Mouse (Mus musculus) ES-E14 (cell line): ENCODE measurements around the gene Clpb. TPM values are rescaled to one million over a fixed set of nuclear protein-coding genes. Genes with fewer than 3 reads are reported as not detected.

Experiments used
- DNase-seq: peaks from one replicate; pipeline ENCODE4 v3.0.0-alpha.2; 2013; ENCODE audit warnings: low read depth, low spot score
- H3K27ac ChIP-seq: 2 replicates; pipeline ENCODE4 v1.5.1; 2012; ENCODE audit warnings: low read depth, mild to moderate bottlenecking, low read length, moderate library complexity, mixed read lengths; ENCODE audit not compliant: poor library complexity, insufficient read depth, severe bottlenecking
- H3K36me3 ChIP-seq: 2 replicates; pipeline ENCODE4 v1.6.1; 2012; ENCODE audit warnings: mild to moderate bottlenecking, low read length, moderate library complexity, mixed read lengths; ENCODE audit not compliant: control insufficient read depth, poor library complexity, insufficient read depth, severe bottlenecking
- H3K4me1 ChIP-seq, 2 experiments: fragments of 150-350 bp in 1 of 2; sonication (generic) in 1 of 2; 2 replicates each; pipeline ENCODE4 v1.6.1; 2012; ENCODE audit warnings: low read length in 2 of 2, mild to moderate bottlenecking in 1 of 2, mixed read lengths in 1 of 2; ENCODE audit not compliant: control insufficient read depth in 2 of 2, insufficient read depth in 2 of 2, poor library complexity in 1 of 2
- H3K4me3 ChIP-seq, 2 experiments: fragments of 150-350 bp in 1 of 2; sonication (generic) in 1 of 2; 2 replicates each; pipeline ENCODE4 v1.5.1; 2012; ENCODE audit warnings: low read length in 2 of 2, low read depth in 1 of 2, mild to moderate bottlenecking in 1 of 2, mixed read lengths in 1 of 2; ENCODE audit not compliant: insufficient read depth in 1 of 2, poor library complexity in 1 of 2, severe bottlenecking in 1 of 2
- H3K9ac ChIP-seq: 2 replicates; pipeline ENCODE4 v1.6.1; 2012; ENCODE audit warnings: low read depth, mild to moderate bottlenecking, low read length, mixed read lengths; ENCODE audit not compliant: poor library complexity, insufficient read depth, severe bottlenecking
- H3K9me3 ChIP-seq: fragments of 150-350 bp; sonication (generic); 2 replicates; pipeline ENCODE4 v1.6.1; 2012; ENCODE audit warnings: low read depth, mild to moderate bottlenecking, low read length; ENCODE audit not compliant: control insufficient read depth, insufficient read depth
- CHD2 ChIP-seq: IDR thresholded peaks from 2 replicates; pipeline ENCODE4 v1.6.1; 2014; ENCODE audit warnings: mild to moderate bottlenecking, low read depth, low read length, inconsistent platforms
- HCFC1 ChIP-seq: IDR thresholded peaks from 2 replicates; pipeline ENCODE4 v1.6.1; 2012; ENCODE audit warnings: low read length, inconsistent platforms, borderline replicate concordance; ENCODE audit not compliant: insufficient read depth
- MAFK ChIP-seq: IDR thresholded peaks from 2 replicates; pipeline ENCODE4 v1.6.1; 2014; ENCODE audit warnings: mild to moderate bottlenecking, low read depth, low read length, inconsistent platforms; ENCODE audit not compliant: insufficient read depth
- ZC3H11A ChIP-seq: IDR thresholded peaks from 2 replicates; pipeline ENCODE4 v1.6.1; 2012; ENCODE audit warnings: low read depth, mild to moderate bottlenecking, inconsistent platforms, low read length, borderline replicate concordance
- ZNF384 ChIP-seq: IDR thresholded peaks from 2 replicates; pipeline ENCODE4 v1.6.1; 2012; ENCODE audit warnings: low read depth, low read length, inconsistent platforms
- in situ Hi-C, 2 experiments: fragments of 600-800 bp; cut with MboI; formaldehyde crosslinking; loops; one replicate each; pipeline ENCODE4 v1.15.1; 2025; ENCODE audit warnings: low sequenced_read_pairs in 2 of 2, inconsistent platforms in 1 of 2; ENCODE audit not compliant: unreplicated experiment in 2 of 2
- total RNA-seq: library from RNA; depleted of rRNA; stranded (reverse); fragments of 300-350 nt; gene quantifications from 2 replicates; pipeline ENCODE4 v1.2.3, GENCODE M21; 2012

The Clpb gene
- total RNA-seq, 1 experiment = 197 TPM

GRCm38 (mm10) chr7:101676033-101676761, 12.8 kb downstream of the Clpb start:
- no peak overlapping the region for H3K9ac ChIP-seq
- TF ChIP-seq HCFC1 = no peak
- TF ChIP-seq ZC3H11A = no peak
- TF ChIP-seq ZNF384 = no peak
- no peak for TF ChIP-seq MAFK
- TF ChIP-seq CHD2 = no peak
- H3K4me3 ChIP-seq = no peak overlapping the region
- in situ Hi-C loops = loop anchor here in 1 of 2 experiments (10.0 kb wide), 1 partner anchor 139 kb away; the partner anchor contains the start of gene Phox2a
- peaks cover 4% of the 10 kb centered on the region; the same call in 1 of the 2 replicates for H3K36me3 ChIP-seq
- H3K9me3 ChIP-seq = no peaks in the 10 kb centered on the region
- 0 out of 2 replicates have a peak overlapping the region, but pooled peaks have one; percentile 18 for H3K27ac ChIP-seq
- DNase-seq = no peak
- H3K4me1 ChIP-seq = peaks cover 3 to 18% of the 10 kb centered on the region in 2 experiments

GRCm38 (mm10) chr7:101676762-101677308, 13.4 kb downstream of the Clpb start:
- no peaks in the 10 kb centered on the region for H3K9me3 ChIP-seq
- H3K4me3 ChIP-seq = no peak overlapping the region
- DNase-seq = no peak
- H3K36me3 ChIP-seq = peaks cover 4% of the 10 kb centered on the region; the same call in 1 of the 2 replicates
- H3K4me1 ChIP-seq = peaks cover 3 to 23% of the 10 kb centered on the region in 2 experiments
- in situ Hi-C loops = loop anchor here in 1 of 2 experiments (10.0 kb wide), 1 partner anchor 138 kb away; the partner anchor contains the start of gene Phox2a
- H3K27ac ChIP-seq = peak overlapping the region; percentile 18; the same call in 1 of the 2 replicates
- H3K9ac ChIP-seq = no peak overlapping the region
- TF ChIP-seq MAFK (no peak), ZC3H11A (no peak), ZNF384 (no peak), CHD2 (no peak), HCFC1 (no peak)

- Histone ChIP-seq H3K4me1 (peaks cover 9 to 33% of the 10 kb centered on the region in 2 experiments), H3K9me3 (no peaks in the 10 kb centered on the region), H3K27ac (no peak overlapping the region), H3K9ac (peak overlapping the region; percentile 35; the same call in 1 of the 2 replicates), H3K4me3 (no peak overlapping the region), H3K36me3 (peaks cover 2% of the 10 kb centered on the region; the same call in 1 of the 2 replicates)
- no peak for TF ChIP-seq ZNF384
- no peak for TF ChIP-seq MAFK
- TF ChIP-seq ZC3H11A = no peak
- TF ChIP-seq HCFC1 = no peak
- no peak for TF ChIP-seq CHD2
- in situ Hi-C loops = loop anchor here in 1 of 2 experiments (10.0 kb wide), 1 partner anchor 135 kb away; the partner anchor contains the start of gene Phox2a
- no peak for DNase-seq
Measured at GRCm38 (mm10) chr7:101679591-101679990, 16.2 kb downstream of the Clpb start.

- H3K27ac ChIP-seq = no peak overlapping the region
- no peaks in the 10 kb centered on the region for H3K9me3 ChIP-seq
- in situ Hi-C loops = no loop called here
- H3K4me3 ChIP-seq = no peak overlapping the region
- no peak for DNase-seq
- peaks cover 2% of the 10 kb centered on the region; the same call in 1 of the 2 replicates for H3K36me3 ChIP-seq
- TF ChIP-seq HCFC1 (no peak), ZNF384 (no peak), MAFK (no peak), ZC3H11A (no peak), CHD2 (no peak)
- peaks cover 9 to 37% of the 10 kb centered on the region in 2 experiments for H3K4me1 ChIP-seq
- H3K9ac ChIP-seq = no peak overlapping the region
Measured at GRCm38 (mm10) chr7:101680961-101681360, 17.5 kb downstream of the Clpb start.
